Mouse (Mus musculus) gastrocnemius, postnatal 4 days (tissue): Measurements from ENCODE around the gene Stim1. TPM values are rescaled to one million over a fixed set of nuclear protein-coding genes. Genes with fewer than 3 reads are reported as not detected.

Experiments
- total RNA-seq, 2 experiments: library from RNA; stranded (reverse); gene quantifications; 2 replicates each; pipeline ENCODE4 v1.2.3; 2021

The Stim1 gene
- total RNA-seq, 2 experiments from 2014 or later: 248 to 260 TPM

Other genes with a start within 250 kb of the Stim1 start
- 1 to 10 TPM; 5.0 to 6.2 TPM for gene Il18bp, start 249.1 kb upstream of the Stim1 start, total RNA-seq
- gene Rnf121, start 202.3 kb upstream of the Stim1 start, total RNA-seq: 10 to 100 TPM; 27.4 to 31.3 TPM
- 10 to 100 TPM; 14.5 to 18.6 TPM for gene Xndc1, start 202.3 kb upstream of the Stim1 start, total RNA-seq
- 1 to 10 TPM; 1.4 to 2.6 TPM for gene Xntrpc, start 202.1 kb upstream of the Stim1 start, total RNA-seq
- under 1 TPM; 0.29 to 0.93 TPM for gene Trpc2, start 184.7 kb upstream of the Stim1 start, total RNA-seq
- gene Art1, start 166.1 kb upstream of the Stim1 start, total RNA-seq: 100 to 1,000 TPM; 223 to 276 TPM
- 10 to 100 TPM in 1 of 2 experiments, 1 to 10 TPM in 1; 8.8 to 13.6 TPM for gene Art5, start 158.3 kb upstream of the Stim1 start, total RNA-seq
- not detected for gene Chrna10, start 151.0 kb upstream of the Stim1 start, total RNA-seq
- 10 to 100 TPM; 41.2 to 43.6 TPM for gene Nup98, start 57.6 kb upstream of the Stim1 start, total RNA-seq
- 10 to 100 TPM; 42.7 to 42.8 TPM for gene Pgap2, start 57.6 kb upstream of the Stim1 start, total RNA-seq
- 10 to 100 TPM; 42.9 to 43.5 TPM for gene Rhog, start 11.8 kb upstream of the Stim1 start, total RNA-seq
- 10 to 100 TPM; 49.5 to 52.2 TPM for gene Rrm1, start 173.9 kb downstream of the Stim1 start, total RNA-seq
- gene Olfr543, start 213.9 kb downstream of the Stim1 start, total RNA-seq: not detected
- gene Olfr544, start 220.5 kb downstream of the Stim1 start, total RNA-seq: not detected
- gene Olfr545, start 231.8 kb downstream of the Stim1 start, total RNA-seq: not detected